Mouse (Mus musculus) MEL-GATA-1-ER (cell line): ENCODE data around the gene Atad5.

Source experiments
- DNase-seq: peaks from one replicate; pipeline ENCODE4 v3.0.0-alpha.2; 2012; ENCODE audit warnings: low read depth; ENCODE audit errors: extremely low read depth

Gene Atad5

DNA sequence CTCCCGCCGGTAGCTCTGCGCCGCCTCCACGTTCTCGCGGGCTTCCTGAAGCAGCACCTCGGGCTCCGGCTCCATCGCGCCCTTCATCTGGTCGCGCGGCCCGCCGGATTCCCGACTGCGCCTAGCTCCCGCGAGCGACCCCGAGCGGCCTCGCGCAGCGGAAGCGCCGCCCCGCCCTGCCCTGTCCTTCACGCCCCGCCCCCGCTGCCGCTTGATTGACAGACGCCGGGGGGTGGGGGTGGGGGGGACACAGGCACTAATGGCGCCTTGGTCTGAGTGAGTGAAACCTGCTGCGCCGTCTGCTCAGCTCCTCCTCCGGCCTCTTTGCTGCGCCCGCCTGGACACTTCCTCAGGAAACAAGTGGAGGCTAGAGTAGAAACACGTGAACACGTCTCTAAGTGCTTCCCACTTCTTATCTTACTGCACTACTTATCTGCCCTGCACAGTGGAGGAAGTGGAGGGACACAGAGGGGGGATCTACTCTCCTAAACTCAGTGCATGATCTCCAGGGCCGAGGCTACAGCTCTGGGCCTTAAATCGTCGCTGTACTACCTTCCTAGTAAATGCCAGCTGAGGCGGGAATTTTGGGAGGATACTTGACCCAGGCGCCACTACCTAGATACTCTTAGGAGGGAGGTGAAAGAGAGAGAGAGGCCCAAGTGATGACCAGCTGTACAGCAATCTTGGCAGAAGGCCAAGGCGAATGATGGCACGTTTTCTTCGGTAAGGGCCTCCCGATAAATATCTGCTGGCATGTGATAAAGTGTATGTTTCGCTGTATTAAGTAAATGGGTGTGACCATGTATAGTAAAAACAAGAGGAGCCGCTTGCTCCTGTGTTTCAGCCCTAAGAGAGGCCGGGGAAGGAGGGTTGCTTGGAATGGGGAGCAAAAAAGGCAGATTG is 8.1 kb upstream of the Atad5 start, which contains the start of gene Crlf3:
TSS of gene Crlf3 (minus strand) at position 166 of the 903 bp plus-strand sequence.
- DNase-seq: peak; percentile 99

DNA sequence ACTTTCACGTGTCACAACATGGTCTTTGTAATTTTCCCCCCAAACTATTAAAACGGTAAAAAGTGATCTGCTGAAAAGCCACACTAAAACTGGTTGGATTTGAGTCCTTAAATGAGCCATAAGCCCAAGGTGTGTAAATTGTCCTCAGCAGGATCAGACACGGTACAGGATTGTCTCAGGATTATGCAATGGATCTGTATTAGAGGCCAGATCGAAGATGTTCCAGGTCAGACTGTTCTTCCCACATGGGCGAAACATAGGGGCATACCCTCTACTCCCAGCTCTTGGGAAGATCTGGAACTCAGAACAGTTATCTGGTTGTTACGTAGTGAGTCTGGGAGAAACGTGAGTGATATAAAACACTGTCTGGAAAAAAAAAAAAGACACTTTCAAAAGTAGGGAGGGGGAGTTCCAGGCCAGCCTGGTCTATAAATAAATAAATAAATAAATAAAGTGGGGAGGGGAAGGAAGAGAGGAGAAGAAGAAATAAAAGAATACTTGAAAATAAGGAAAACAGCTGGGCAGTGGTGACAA is 7.3 kb upstream of the Atad5 start:
- DNase-seq: no peak

DNA sequence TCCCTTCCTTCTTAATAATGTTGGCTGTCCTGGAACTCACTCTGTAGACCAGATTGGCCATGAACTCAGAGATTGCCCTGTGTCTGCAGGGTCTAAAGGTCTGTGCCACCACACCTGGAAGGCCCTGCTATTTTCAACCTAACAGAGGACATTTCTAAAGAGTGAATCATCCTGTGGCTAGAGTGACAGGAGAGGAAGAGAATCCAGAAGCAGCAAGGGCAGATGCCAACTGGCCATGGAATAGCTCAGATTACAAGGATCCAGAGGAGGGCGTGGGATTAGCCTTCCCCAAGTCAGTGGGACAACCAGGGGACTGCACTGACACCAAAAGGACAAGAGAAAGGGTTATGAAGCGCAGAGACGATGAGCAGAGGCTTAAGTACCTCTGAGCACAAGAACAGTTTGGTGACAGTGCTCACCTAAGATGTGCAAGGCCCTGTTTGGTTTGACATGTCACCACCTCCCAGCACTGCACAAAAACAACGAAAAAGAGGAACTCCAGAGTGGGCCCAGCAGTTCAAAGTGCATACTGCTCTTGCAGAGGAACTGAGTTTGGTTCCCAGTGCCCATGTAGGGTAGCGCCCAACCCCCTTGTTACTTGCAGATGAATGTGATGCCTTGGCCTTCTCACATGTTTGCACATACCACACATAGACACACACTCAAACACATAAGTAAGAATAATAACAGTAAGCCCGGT is 3.7 kb upstream of the Atad5 start:
- DNase-seq: peak; percentile 81

DNA sequence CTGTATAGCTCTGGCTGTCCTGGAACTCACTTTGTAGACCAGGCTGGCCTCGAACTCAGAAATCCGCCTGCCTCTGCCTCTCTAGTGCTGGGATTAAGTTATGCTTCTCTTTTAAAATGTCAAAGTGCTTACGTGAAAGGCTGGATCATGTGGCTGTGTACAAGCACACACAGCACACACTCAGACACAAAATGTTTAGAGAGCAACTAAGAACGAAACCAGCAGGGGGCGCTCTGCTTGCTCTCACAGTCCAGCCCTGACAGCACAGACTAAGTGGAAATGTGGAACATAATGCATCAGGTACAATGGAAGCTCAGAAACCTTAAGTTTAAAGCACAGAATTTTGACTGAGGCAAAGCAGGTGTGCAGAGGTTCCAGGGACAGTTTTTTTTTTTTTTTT is 2.4 kb upstream of the Atad5 start:
- DNase-seq: peak; percentile 91

- no peak for DNase-seq
These were observed 616 bp downstream of the Atad5 start for GRCm38 (mm10) chr11:80089817-80090214.

DNA sequence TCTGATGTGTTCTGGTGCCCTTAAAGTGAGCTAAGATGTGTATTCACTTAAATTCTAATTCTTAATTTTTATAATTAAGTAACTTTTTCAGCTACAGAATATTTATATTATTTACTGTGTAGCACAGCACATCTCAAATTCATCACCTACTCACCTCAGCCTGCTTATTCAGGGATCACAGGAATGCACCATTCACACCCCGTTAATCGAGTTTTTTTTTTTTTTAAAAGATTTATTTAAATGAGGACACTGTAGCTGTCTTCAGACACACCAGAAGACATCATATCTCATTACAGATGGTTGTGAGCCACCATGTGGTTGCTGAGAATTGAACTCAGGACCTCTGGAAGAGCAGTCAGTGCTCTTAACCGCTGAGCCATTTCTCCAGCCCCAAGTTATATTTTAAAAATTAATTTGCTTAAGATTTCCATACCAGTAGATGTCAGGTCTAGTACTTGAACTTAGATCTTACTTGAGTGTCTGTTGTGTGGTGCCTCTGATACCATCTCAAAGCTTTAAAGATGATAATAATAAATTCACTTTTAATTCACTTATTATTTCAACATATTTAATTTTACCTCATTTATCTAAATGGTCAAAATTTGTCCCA is 1.5 kb downstream of the Atad5 start:
- no peak for DNase-seq

GRCm38 (mm10) chr11:80098444-80099056 is 9.3 kb downstream of the Atad5 start:
- DNase-seq: no peak

- no peak for DNase-seq
These were observed 12.1 kb downstream of the Atad5 start for GRCm38 (mm10) chr11:80101298-80101697.

DNA sequence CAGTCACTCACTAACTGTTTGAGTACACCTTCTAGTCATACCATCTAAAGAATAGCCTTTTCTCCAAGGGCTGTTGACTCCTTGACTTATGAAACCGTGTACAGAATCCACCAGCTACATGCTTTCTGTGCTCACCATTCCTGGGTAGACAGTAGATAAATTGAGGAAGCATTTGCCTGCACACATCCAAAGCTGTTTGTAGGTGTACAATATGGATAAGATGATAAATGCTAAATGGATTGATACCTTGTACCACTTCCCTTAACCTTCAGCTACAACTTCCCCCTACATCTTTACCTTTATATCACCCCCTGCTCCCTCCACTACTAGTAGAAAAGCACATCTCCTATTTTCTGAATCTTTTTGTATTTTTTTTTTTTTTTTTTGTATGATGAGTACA is 15.2 kb downstream of the Atad5 start:
- no peak for DNase-seq

DNA sequence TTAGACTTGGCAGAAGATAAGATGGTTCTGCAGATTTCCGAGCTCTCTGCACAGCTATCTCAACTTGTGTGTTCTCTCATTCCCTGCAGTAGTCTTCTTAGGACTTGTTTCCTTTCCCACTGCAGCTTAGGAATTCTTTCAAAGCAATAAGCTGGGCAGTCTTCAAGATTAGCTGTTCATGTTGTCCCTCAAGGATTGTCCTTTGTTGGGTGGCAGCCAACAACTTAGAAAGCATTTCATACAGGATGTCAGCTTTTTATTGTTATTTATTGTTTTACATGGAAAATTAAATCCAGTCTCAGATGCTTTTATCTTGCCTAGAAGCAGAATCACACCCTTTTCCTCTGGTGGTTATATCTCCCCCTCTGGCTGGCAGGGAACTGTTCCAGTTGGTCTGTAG is 27.2 kb downstream of the Atad5 start:
- no peak for DNase-seq

DNA sequence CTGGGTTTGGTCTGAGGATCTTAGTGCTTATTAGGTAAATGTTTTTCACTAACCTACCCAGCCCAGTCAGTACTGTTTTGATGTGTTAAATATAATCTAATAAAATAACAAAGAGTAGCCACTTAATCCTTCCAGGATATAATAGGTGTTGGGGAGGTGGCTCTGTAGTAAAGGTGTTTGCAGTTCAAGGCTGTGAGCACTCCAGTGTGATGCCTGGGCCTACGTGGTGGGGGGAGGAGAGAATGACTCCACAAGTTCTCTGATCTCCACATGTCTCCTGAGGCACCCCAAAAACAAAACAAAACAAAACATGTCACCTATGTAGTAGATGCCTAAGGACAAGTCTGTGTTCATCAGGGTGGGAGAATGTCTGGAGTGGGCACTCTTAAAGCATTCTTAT is 42.9 kb downstream of the Atad5 start:
- no peak for DNase-seq

GRCm38 (mm10) chr11:80134744-80135143 is 45.5 kb downstream of the Atad5 start:
- DNase-seq: no peak

- DNase-seq: no peak
These were observed 46.9 kb downstream of the Atad5 start for GRCm38 (mm10) chr11:80135954-80136683.

GRCm38 (mm10) chr11:80136786-80137185 is 47.6 kb downstream of the Atad5 start:
- no peak for DNase-seq

- no peak for DNase-seq
These were observed 48.6 kb downstream of the Atad5 start for GRCm38 (mm10) chr11:80137773-80138172.

DNA sequence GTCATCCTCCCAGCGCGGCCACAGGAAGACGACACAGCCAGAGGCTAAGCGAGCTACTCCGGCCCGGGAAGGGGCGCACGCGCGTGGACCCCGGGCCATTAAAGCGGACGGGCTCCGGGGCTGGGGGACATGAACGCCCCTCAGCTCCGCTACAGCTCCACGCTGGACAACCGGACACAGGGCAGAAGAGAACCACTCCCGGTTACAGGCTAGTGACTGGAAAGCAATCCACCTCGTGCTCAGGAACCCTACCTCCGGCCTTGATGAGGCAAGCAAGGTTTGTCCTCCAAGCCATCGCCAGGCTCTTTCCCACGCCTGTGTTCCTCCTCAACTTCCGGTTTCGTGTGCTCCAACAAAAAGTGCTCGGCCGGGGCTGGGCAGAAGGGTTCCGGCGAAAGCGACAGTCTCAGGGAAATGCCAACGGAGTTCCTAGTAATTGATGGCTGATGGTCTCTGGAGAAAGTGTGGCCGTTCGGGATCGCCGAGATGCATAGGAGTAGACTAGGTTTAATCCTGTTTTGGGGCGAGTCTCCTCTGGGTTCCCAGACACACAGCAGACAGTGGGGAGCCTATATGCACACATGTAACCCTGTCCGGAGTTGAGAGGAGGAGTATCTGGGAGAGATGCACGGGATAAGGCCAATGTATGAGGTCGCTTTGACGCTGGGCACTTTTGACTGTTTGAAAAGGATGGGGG is 52.8 kb downstream of the Atad5 start, which contains the start of gene Tefm:
TSS of gene Tefm (minus strand) at position 351 of the 697 bp plus-strand sequence.
- DNase-seq: peak; percentile 85

DNA sequence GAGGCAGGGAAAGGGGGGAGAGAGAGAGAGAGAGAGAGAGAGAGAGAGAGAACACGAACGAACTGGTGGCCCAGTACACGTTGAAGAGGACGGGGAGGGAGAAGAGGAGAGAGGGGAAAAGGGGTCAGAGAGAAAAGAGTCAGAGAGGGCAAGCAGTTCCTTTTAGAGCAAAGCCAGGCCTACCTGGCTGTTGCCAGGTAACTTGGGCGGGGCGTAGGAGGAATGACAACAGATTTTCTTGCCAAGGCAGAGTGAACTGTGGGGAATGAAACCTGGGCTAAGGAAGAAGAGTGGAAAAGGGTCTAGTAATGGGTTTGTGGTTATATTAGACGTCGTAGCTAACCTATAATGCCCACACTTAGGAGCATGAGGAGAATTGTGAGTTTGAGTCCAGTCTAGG is 53.7 kb downstream of the Atad5 start:
- DNase-seq: no peak

- peak; percentile 84 for DNase-seq
These were observed 56.6 kb downstream of the Atad5 start for GRCm38 (mm10) chr11:80145787-80146275.

DNA sequence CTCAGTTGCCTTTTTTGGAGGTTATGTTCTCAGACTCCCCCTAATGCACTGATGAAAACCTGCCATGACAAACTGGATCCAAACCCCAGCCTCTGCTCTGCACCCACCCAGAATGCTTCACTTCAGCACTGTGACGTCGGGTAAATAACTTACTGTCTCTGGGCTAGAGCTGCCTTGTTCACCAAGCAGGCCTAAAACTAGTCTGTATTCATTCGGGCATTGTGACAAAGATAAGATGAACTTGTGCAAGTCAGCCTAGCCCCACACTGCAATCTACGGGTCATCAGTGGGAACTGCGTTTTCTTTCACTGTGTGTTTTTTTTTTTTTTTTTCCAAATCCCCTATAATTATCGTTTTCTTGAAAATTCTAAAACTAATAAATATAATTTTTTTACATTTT is 58.5 kb downstream of the Atad5 start:
- DNase-seq: no peak

DNA sequence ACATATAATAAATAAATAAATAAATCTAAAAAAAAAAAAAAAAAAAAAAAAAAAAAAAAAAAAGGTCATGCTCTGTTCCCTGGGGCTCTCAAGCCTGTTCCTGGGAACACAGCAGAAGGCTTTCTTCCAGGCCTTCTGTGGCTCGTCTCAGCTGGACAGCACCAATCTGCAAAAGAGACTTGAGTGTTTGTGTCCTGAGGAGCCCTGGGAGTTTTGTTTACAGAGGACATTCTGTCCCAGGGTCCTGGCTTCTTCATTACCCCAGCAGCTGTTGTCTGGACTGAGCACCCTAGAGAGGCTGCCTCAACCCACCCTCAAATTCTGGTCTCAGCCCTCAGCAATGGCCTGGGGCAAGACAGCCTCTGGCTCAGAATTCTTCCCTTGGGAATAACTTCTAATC is 59.1 kb downstream of the Atad5 start:
- DNase-seq: no peak
